Mouse (Mus musculus): Measurements from ENCODE around the gene Eif4g3.

DNA sequence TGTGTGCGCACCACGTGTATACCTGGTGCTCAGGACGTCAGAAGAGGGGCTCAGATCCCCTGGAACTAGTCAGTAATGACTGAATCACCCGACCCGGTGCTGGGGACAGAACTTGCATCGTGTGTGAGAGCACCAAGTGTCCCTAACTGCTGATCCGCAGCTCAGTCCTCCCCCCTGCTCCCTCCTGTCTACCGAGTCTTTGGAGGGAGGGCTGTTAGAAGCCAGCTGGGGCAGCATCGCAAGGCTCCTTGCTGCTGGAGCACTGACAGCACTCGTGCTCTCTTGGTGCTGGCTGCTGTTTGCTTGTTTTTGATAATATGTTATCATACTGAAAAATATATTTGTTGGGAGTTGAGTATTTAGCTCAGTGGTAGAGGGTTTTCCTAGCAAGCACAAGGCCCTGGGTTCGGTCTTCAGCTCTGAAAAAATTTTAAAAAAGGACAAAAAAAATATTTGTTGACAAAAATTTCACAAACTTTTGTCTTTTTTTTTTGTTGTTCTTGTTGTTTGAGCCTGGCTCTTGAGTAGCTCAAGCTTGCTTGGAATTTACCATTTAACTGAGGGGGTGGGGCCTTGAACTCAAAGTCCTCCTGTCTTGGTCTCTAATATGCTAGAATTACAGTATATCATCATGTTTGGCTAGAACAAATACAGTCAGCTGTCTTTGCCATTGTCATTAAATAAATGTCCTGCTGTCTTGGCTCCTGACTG lies 72.2 kb downstream of the Eif4g3 start:
- TF ChIP-seq CTCF (IDR thresholded peaks at IDR 0.05; ENCODE audit: borderline replicate concordance, control insufficient read depth, extremely low read depth, insufficient read depth, low read length, poor library complexity) (no peak), POLR2A (IDR thresholded peaks at IDR 0.05; ENCODE audit: control insufficient read depth, extremely low read depth, insufficient read depth, low read length, poor library complexity) (no peak)

Data from thymus, adult 2 months (tissue).